Mouse (Mus musculus) hindbrain, embryonic 12.5 days (tissue): ENCODE data around the gene Ccdc88b. TPM values are rescaled to one million over a fixed set of nuclear protein-coding genes. Genes with fewer than 3 reads are reported as not detected.
A peak's percentile ranks its signal among the peaks of the same experiment; 100 is the strongest.

ENCODE experiments used
- ATAC-seq: fragments of 200-750 bp; cut with Nextera tagmentation; 2 replicates; pipeline ENCODE4 v1.8.0; 2017; ENCODE audit warnings: moderate TSS enrichment; ENCODE audit not compliant: low FRiP score
- H3K27ac ChIP-seq: fragments of 300-500 bp; sonication (generic); 2 replicates; pipeline ENCODE4 v1.5.1; 2016; ENCODE audit warnings: mild to moderate bottlenecking
- H3K27me3 ChIP-seq: fragments of 300-500 bp; sonication (generic); 2 replicates; pipeline ENCODE4 v1.6.1; 2016; ENCODE audit warnings: mild to moderate bottlenecking
- H3K36me3 ChIP-seq: fragments of 300-500 bp; sonication (generic); 2 replicates; pipeline ENCODE4 v1.6.1; 2016; ENCODE audit warnings: mild to moderate bottlenecking
- H3K4me1 ChIP-seq: fragments of 300-500 bp; sonication (generic); 2 replicates; pipeline ENCODE4 v1.6.1; 2016
- H3K4me2 ChIP-seq: fragments of 300-500 bp; sonication (generic); replicated peaks from 2 replicates; pipeline ENCODE4 v1.6.1; 2016; ENCODE audit warnings: mild to moderate bottlenecking
- H3K4me3 ChIP-seq: fragments of 300-500 bp; sonication (generic); 2 replicates; pipeline ENCODE4 v1.5.1; 2016; ENCODE audit warnings: mild to moderate bottlenecking
- H3K9ac ChIP-seq: fragments of 300-500 bp; sonication (generic); 2 replicates; pipeline ENCODE4 v1.6.1; 2016; ENCODE audit warnings: mild to moderate bottlenecking, moderate library complexity
- H3K9me3 ChIP-seq: fragments of 300-500 bp; sonication (generic); replicated peaks from 2 replicates; pipeline ENCODE4 v1.6.1; 2016; ENCODE audit warnings: mild to moderate bottlenecking
- WGBS: fragments of 180-500 bp; shearing (Covaris S2); methylation state at CpG from one replicate; pipeline ENCODE4 v1.1.7; 2016; 5-methylcytosine and 5-hydroxymethylcytosine counted together
- polyA plus RNA-seq: library from polyadenylated mRNA; unstranded; fragments of >200 nt; fragmentation: Nextera tagmentation; extraction: Ambion mirVana; gene quantifications from 2 replicates; pipeline ENCODE4 v1.2.1, GENCODE M21; 2016

Gene Ccdc88b
- polyA plus RNA-seq, 1 experiment from 2014 or later: 0.50 TPM

DNA sequence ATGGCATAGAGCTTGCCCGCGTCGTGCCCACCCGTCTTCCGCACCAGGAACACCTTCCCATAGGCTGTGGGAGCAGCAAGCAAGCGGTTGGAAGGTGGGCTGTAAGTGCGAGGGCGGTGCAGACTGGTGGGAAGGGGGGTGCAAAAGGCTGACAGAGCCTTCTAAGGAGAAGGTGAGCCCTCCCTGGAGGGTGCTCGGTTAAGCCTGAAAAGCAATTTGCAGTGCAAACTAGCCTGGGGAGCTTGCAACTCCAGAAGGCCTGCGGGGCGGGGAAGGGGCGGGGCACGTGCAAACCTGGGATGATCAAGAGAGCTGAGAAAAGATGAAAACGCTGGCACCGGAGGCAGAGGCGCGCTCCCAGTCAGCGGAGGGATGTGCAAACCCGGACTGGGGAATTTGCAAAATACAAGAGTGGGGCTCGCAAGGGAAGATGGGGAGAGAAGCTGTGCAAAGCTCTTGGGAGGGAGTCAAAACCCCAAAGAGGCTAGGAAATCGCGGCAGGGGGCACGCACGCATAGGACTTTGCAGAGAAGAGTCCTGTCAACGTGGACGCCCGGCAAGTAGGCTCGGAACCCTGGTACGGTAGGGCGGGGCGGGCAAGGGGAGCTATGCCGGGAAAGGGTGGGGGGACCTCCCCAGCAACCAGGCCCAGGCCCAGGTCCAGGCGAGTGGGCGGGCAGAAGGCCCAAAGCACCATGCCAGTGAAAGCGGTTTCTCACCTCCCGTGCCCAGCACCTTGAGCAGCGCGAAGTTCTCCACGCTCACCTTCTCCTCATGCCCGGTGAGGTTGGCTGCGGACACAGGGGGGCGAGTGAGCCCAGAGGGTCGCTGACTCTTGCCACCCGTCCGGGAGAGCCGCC, 18.2 kb downstream of the Ccdc88b start:
- peak; percentile 55 for ATAC-seq
- WGBS: 1% methylated on average over 46 of the region's 46 CpGs
- H3K4me1 ChIP-seq: peaks cover 21% of the 10 kb centered on the region
- H3K4me3 ChIP-seq: peak overlapping the region; percentile 64
- H3K9me3 ChIP-seq: no peaks in the 10 kb centered on the region
- H3K9ac ChIP-seq: peak overlapping the region; percentile 70
- peak overlapping the region; percentile 98 for H3K4me2 ChIP-seq
- no peaks in the 10 kb centered on the region for H3K36me3 ChIP-seq
- peaks cover 64% of the 10 kb centered on the region for H3K27me3 ChIP-seq
- no peak overlapping the region for H3K27ac ChIP-seq

- H3K27me3 ChIP-seq: peaks cover 64% of the 10 kb centered on the region
- H3K4me3 ChIP-seq: no peak overlapping the region
- H3K4me2 ChIP-seq: no peak overlapping the region
- H3K36me3 ChIP-seq: no peaks in the 10 kb centered on the region
- WGBS: 90% methylated on average over 8 of the region's 8 CpGs
- H3K4me1 ChIP-seq: peaks cover 21% of the 10 kb centered on the region
- H3K9ac ChIP-seq: no peak overlapping the region
- H3K27ac ChIP-seq: no peak overlapping the region
- no peak for ATAC-seq
- H3K9me3 ChIP-seq: no peaks in the 10 kb centered on the region
Observed at GRCm38 (mm10) chr19:6832363-6832762, 25.6 kb downstream of the Ccdc88b start.

GRCm38 (mm10) chr19:6831331-6831730, 26.7 kb downstream of the Ccdc88b start:
- Histone ChIP-seq H3K4me2 (peak overlapping the region; percentile 57), H3K27me3 (peaks cover 59% of the 10 kb centered on the region), H3K27ac (no peak overlapping the region), H3K36me3 (no peaks in the 10 kb centered on the region), H3K4me1 (peaks cover 21% of the 10 kb centered on the region), H3K9ac (peak overlapping the region; percentile 46; the same call in 1 of the 2 replicates), H3K4me3 (peak overlapping the region; percentile 32), H3K9me3 (no peaks in the 10 kb centered on the region)
- 4% methylated on average over 17 of the region's 17 CpGs for WGBS
- peak; percentile 30; the same call in 1 of the 2 replicates for ATAC-seq

DNA sequence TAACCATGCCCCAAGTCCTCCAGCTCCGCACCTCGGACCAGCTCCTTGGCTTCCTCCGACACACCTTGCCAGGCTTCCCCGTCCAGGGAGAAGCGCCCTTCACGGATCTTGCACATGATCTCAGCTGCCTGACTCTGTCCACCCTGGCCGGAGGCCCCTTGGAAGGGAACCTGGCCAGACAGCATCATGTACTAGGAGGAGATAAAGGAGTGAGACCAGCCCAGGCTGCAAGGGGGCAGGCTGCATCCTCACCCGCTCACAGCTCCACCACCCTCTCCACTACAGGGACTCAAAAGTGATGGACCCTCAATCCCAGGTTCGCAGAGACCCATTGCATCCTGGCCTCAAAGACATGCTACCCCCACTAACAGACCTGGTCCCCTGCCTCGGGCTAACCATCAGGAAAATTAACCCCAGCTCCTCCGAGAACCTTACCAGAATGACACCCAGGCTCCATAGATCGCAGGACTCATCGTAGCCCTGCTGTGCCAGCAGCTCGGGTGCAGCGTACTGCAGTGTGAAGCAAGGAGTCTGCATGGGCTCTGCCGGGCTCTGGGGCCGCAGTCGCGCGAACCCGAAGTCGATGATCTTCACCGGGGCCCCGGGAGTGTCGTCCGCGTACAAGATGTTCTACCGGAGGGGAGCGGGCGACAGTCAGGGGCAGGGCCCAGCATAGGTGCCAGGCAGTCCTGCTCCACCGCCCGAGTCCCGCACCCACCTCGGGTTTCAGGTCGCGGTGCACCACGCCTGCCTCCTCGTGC, 27.3 kb downstream of the Ccdc88b start:
- peak overlapping the region; percentile 32 for H3K4me3 ChIP-seq
- peak overlapping the region; percentile 46 for H3K9ac ChIP-seq
- peak; percentile 26; the same call in 1 of the 2 replicates for ATAC-seq
- H3K9me3 ChIP-seq: no peaks in the 10 kb centered on the region
- WGBS: 3% methylated on average over 38 of the region's 38 CpGs
- no peak overlapping the region for H3K27ac ChIP-seq
- H3K36me3 ChIP-seq: no peaks in the 10 kb centered on the region
- peaks cover 54% of the 10 kb centered on the region for H3K27me3 ChIP-seq
- H3K4me1 ChIP-seq: peaks cover 21% of the 10 kb centered on the region
- H3K4me2 ChIP-seq: peak overlapping the region; percentile 57

DNA sequence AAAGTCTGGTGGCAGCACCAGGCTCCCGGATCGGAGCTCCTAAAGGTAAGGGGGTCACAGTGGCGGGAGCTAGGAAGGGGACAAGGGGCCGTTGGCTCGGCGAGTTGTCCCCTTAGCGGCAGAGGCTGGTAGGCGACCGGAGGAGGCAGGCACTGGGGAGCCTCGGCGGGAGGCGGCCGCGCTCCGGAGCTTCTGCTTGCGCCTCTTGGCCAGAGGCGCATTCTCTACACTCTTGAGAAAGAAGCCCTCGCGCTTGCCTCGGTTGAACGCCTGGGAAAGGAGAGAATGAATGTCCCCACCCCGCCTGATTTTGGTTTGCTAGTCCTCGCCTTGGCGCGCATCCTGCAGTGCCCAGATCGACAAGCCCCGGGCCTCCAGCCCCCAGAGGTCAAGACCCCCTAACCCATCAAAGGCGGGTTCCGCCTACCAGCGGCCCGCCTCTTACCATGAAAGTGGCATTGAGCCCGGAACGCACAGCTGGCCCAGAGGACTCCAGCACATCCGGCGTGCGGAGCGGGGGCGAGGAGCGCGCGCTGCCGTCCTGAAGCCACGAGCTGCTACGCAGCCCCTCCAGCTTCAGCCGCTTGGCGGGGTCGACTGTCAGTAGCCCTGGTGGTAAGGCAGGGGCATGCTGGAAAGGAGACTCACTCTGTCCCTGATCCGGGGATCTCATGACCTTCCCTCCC, 28.0 kb downstream of the Ccdc88b start:
- Histone ChIP-seq H3K4me3 (peak overlapping the region; percentile 32), H3K9me3 (no peaks in the 10 kb centered on the region), H3K4me1 (peaks cover 21% of the 10 kb centered on the region), H3K36me3 (no peaks in the 10 kb centered on the region), H3K4me2 (peak overlapping the region; percentile 57), H3K27ac (no peak overlapping the region), H3K9ac (peak overlapping the region; percentile 46), H3K27me3 (peaks cover 54% of the 10 kb centered on the region)
- ATAC-seq: no peak
- under 1% methylated on average over 48 of the region's 48 CpGs for WGBS

- no peaks in the 10 kb centered on the region for H3K36me3 ChIP-seq
- ATAC-seq: no peak
- H3K27me3 ChIP-seq: peaks cover 50% of the 10 kb centered on the region
- H3K9me3 ChIP-seq: no peaks in the 10 kb centered on the region
- H3K4me1 ChIP-seq: peaks cover 21% of the 10 kb centered on the region
- WGBS: 16% methylated on average over 3 of the region's 3 CpGs
- H3K9ac ChIP-seq: no peak overlapping the region
- no peak overlapping the region for H3K27ac ChIP-seq
- H3K4me3 ChIP-seq: no peak overlapping the region
- H3K4me2 ChIP-seq: no peak overlapping the region
Observed at GRCm38 (mm10) chr19:6829069-6829468, 28.9 kb downstream of the Ccdc88b start.

GRCm38 (mm10) chr19:6826601-6827000, 31.4 kb downstream of the Ccdc88b start:
- peaks cover 19% of the 10 kb centered on the region for H3K4me1 ChIP-seq
- no peak overlapping the region for H3K4me3 ChIP-seq
- H3K9ac ChIP-seq: no peak overlapping the region
- no peak overlapping the region for H3K4me2 ChIP-seq
- H3K9me3 ChIP-seq: no peaks in the 10 kb centered on the region
- peaks cover 36% of the 10 kb centered on the region for H3K27me3 ChIP-seq
- WGBS: 80% methylated on average over 3 of the region's 3 CpGs
- H3K36me3 ChIP-seq: no peaks in the 10 kb centered on the region
- ATAC-seq: no peak
- H3K27ac ChIP-seq: no peak overlapping the region

- no peak overlapping the region for H3K27ac ChIP-seq
- H3K4me3 ChIP-seq: no peak overlapping the region
- no peaks in the 10 kb centered on the region for H3K9me3 ChIP-seq
- H3K27me3 ChIP-seq: peaks cover 24% of the 10 kb centered on the region
- H3K9ac ChIP-seq: no peak overlapping the region
- H3K4me1 ChIP-seq: peaks cover 7% of the 10 kb centered on the region
- no peak for ATAC-seq
- H3K36me3 ChIP-seq: no peaks in the 10 kb centered on the region
- no peak overlapping the region for H3K4me2 ChIP-seq
- 84% methylated on average over 6 of the region's 6 CpGs for WGBS
Observed at GRCm38 (mm10) chr19:6825384-6825783, 32.6 kb downstream of the Ccdc88b start.

DNA sequence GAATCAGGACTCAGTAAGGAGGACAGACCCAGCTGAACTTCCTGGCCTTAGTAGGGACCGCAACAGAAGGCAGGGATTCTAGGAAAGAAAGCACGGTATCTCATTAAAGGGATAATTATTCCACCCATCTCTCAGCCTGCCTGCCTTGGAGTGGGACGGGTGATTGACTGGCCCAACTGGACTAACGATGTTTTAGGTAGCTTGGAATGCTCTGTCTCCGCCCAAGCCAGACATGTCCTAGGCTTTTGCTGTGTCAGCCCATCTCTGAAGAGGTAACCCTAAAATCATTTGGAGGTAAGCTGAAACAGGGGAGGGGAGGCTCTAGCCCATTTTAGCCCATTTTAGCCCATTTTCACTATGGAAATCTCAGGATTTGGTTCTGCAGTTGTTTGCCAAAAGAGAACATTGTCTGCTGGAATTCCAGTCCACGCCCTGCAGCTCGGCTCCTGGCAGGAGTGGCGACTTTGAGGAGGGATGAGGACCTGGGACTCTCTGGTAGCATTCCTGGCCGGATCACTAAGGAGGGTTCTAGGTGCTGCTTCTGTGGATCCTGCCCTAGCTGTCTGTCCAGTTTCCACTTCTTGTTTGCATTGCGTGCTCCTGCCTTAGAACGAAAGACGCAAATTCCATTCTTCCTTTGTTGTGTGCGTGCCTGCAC, 37.3 kb downstream of the Ccdc88b start:
- no peak for ATAC-seq
- H3K4me2 ChIP-seq: no peak overlapping the region
- no peaks in the 10 kb centered on the region for H3K9me3 ChIP-seq
- 77% methylated on average over 13 of the region's 13 CpGs for WGBS
- no peaks in the 10 kb centered on the region for H3K36me3 ChIP-seq
- no peak overlapping the region for H3K9ac ChIP-seq
- no peaks in the 10 kb centered on the region for H3K4me1 ChIP-seq
- H3K4me3 ChIP-seq: no peak overlapping the region
- no peak overlapping the region for H3K27ac ChIP-seq
- no peaks in the 10 kb centered on the region; the same call in 1 of the 2 replicates for H3K27me3 ChIP-seq

GRCm38 (mm10) chr19:6819143-6819827, 38.7 kb downstream of the Ccdc88b start:
- no peak for ATAC-seq
- H3K27me3 ChIP-seq: no peaks in the 10 kb centered on the region; the same call in 1 of the 2 replicates
- H3K27ac ChIP-seq: no peak overlapping the region
- H3K36me3 ChIP-seq: no peaks in the 10 kb centered on the region
- H3K9ac ChIP-seq: no peak overlapping the region
- 51% methylated on average over 10 of the region's 10 CpGs for WGBS
- H3K4me1 ChIP-seq: no peaks in the 10 kb centered on the region
- no peaks in the 10 kb centered on the region for H3K9me3 ChIP-seq
- H3K4me3 ChIP-seq: no peak overlapping the region
- H3K4me2 ChIP-seq: no peak overlapping the region

DNA sequence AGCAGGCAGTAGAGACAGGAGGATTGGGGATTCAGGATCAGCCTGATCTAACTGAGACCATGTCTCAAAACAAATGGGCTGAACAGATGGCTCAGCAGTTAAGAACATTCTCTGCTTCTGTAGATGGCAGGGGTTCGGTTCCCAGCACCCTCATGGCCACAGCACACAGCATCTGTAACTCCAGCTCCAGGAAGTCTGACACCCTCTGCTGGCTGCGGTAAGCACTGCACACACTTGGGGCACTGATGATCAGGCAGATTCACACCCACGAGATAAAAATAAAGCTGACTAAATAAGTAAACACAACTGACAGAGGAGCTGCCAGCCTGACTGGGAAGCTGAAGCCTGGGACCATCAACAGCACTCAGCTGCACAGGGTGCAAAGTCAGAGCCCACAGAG, 43.1 kb downstream of the Ccdc88b start:
- no peaks in the 10 kb centered on the region for H3K36me3 ChIP-seq
- H3K9ac ChIP-seq: no peak overlapping the region
- no peak for ATAC-seq
- no peaks in the 10 kb centered on the region; the same call in 1 of the 2 replicates for H3K27me3 ChIP-seq
- H3K9me3 ChIP-seq: no peaks in the 10 kb centered on the region
- H3K4me2 ChIP-seq: no peak overlapping the region
- H3K4me3 ChIP-seq: no peak overlapping the region
- peaks cover 5% of the 10 kb centered on the region; the same call in 1 of the 2 replicates for H3K4me1 ChIP-seq
- H3K27ac ChIP-seq: 0 out of 2 replicates have a peak overlapping the region, but pooled peaks have one; percentile 52
- 87% methylated on average over 3 of the region's 3 CpGs for WGBS
